Mouse (Mus musculus) forebrain, postnatal 0 days (tissue): ENCODE data around the gene Gm30302. TPM values are rescaled to one million over a fixed set of nuclear protein-coding genes. Genes with fewer than 3 reads are reported as not detected.
"Not testable (repeated sequence)": the region's sequence is repeated elsewhere in the genome, so short reads cannot be mapped to it uniquely, and the experiment has no call there.

Source experiments
- ATAC-seq: fragments of 200-750 bp; cut with Nextera tagmentation; 2 replicates; pipeline ENCODE4 v1.8.0; 2017; ENCODE audit warnings: mild to moderate bottlenecking, moderate library complexity
- DNase-seq: peaks from one replicate; pipeline ENCODE4 v3.0.0-alpha.2; 2015
- H3K27ac ChIP-seq: fragments of 300-500 bp; sonication (generic); 2 replicates; pipeline ENCODE4 v1.5.1; 2014; ENCODE audit warnings: low read depth, mild to moderate bottlenecking, antibody characterized with exemption, low read length, moderate library complexity, mixed read lengths
- H3K27me3 ChIP-seq: fragments of 300-500 bp; sonication (generic); 2 replicates; pipeline ENCODE4 v1.6.1; 2014; ENCODE audit warnings: mild to moderate bottlenecking, low read length, mixed read lengths; ENCODE audit not compliant: insufficient read depth
- H3K36me3 ChIP-seq: fragments of 300-500 bp; sonication (generic); 2 replicates; pipeline ENCODE4 v1.6.1; 2014; ENCODE audit warnings: mild to moderate bottlenecking, moderate library complexity; ENCODE audit not compliant: insufficient read depth
- H3K4me1 ChIP-seq: fragments of 300-500 bp; sonication (generic); 2 replicates; pipeline ENCODE4 v1.6.1; 2014; ENCODE audit warnings: antibody characterized with exemption; ENCODE audit not compliant: insufficient read depth
- H3K4me2 ChIP-seq: fragments of 300-500 bp; sonication (generic); 2 replicates; pipeline ENCODE4 v1.6.1; 2014; ENCODE audit warnings: low read depth, mild to moderate bottlenecking, moderate library complexity
- H3K4me3 ChIP-seq: fragments of 300-500 bp; sonication (generic); 2 replicates; pipeline ENCODE4 v1.5.1; 2014; ENCODE audit warnings: low read depth, low read length, mixed read lengths
- H3K9ac ChIP-seq: fragments of 300-500 bp; sonication (generic); 2 replicates; pipeline ENCODE4 v1.6.1; 2014; ENCODE audit warnings: mild to moderate bottlenecking
- H3K9me3 ChIP-seq: fragments of 300-500 bp; sonication (generic); 2 replicates; pipeline ENCODE4 v1.6.1; 2016; ENCODE audit warnings: low read length
- CTCF ChIP-seq: sonication (generic); IDR thresholded peaks from 2 replicates; pipeline ENCODE4 v1.5.1; 2016; ENCODE audit warnings: antibody characterized with exemption, control low read depth, low read depth
- WGBS: fragments of 180-500 bp; shearing (Covaris S2); extraction: QIAGEN DNeasy Blood & Tissue Kit; methylation state at CpG from one replicate; pipeline ENCODE4 v1.1.7; 2014; 5-methylcytosine and 5-hydroxymethylcytosine counted together
- polyA plus RNA-seq: library from polyadenylated mRNA; unstranded; fragments of >200 nt; fragmentation: Nextera tagmentation; extraction: Ambion mirVana; gene quantifications from 2 replicates; pipeline ENCODE4 v1.2.1, GENCODE M21; 2015
- total RNA-seq: library from RNA; depleted of rRNA; stranded (reverse); fragments of >200 nt; gene quantifications from 2 replicates; pipeline ENCODE4 v1.2.3, GENCODE M21; 2014

Gm30302 gene
- total and polyA plus RNA-seq, 2 experiments from 2014 or later = not detected

GRCm38 (mm10) chr13:49825300-49825699 lies 26.5 kb upstream of the Gm30302 start:
- ATAC-seq = no peak
- TF ChIP-seq CTCF = no peak
- 87% methylated on average over 4 of the region's 4 CpGs for WGBS

GRCm38 (mm10) chr13:49814958-49815357 lies 16.2 kb upstream of the Gm30302 start:
- DNase-seq = no peak
- no peaks in the 10 kb centered on the region for H3K9me3 ChIP-seq
- H3K4me2 ChIP-seq = no peak overlapping the region

More at GRCm38 (mm10) chr13:49825300-49825699, 26.5 kb upstream of the Gm30302 start:
- H3K4me3 ChIP-seq = no peak overlapping the region
- no peaks in the 10 kb centered on the region for H3K9me3 ChIP-seq
- no peaks in the 10 kb centered on the region for H3K4me1 ChIP-seq
- H3K4me2 ChIP-seq = no peak overlapping the region
- no peaks in the 10 kb centered on the region for H3K36me3 ChIP-seq
- DNase-seq = no peak
- no peak overlapping the region for H3K27ac ChIP-seq
- H3K9ac ChIP-seq = no peak overlapping the region
- no peaks in the 10 kb centered on the region for H3K27me3 ChIP-seq

GRCm38 (mm10) chr13:49814420-49814819 lies 15.6 kb upstream of the Gm30302 start:
- WGBS = 93% methylated on average over 4 of the region's 4 CpGs
- ATAC-seq = no peak
- H3K9me3 ChIP-seq = no peaks in the 10 kb centered on the region

More at GRCm38 (mm10) chr13:49814958-49815357, 16.2 kb upstream of the Gm30302 start:
- Histone ChIP-seq H3K9ac (no peak overlapping the region), H3K4me1 (no peaks in the 10 kb centered on the region), H3K27ac (no peak overlapping the region), H3K4me3 (no peak overlapping the region), H3K27me3 (no peaks in the 10 kb centered on the region), H3K36me3 (no peaks in the 10 kb centered on the region)
- 91% methylated on average over 3 of the region's 3 CpGs for whole genome bisulfite sequencing
- no peak for TF ChIP-seq CTCF
- no peak for ATAC-seq

DNA sequence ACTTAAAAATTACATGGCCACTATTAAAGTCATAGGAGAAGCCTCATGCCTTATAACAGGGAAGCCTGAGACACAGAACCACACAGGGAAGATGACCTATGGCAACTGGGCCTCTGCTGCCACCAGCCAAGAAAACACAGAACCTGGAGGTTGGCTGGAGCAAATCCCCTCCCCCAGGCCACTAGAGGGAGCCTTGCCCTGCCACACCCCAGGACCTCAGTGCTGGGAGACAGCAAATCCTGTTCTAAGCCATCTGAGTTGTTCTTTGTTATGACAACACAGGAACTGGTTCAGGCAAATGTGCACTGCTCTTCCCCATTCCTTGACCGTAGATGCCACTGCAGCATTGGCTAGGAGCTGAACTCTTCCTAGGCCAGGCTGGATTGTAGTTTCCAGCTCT lies 8.3 kb upstream of the Gm30302 start:
- no peak overlapping the region for H3K9ac ChIP-seq
- H3K4me1 ChIP-seq = no peaks in the 10 kb centered on the region
- WGBS = 88% methylated on average over 1 of the region's 1 CpGs
- H3K4me2 ChIP-seq = no peak overlapping the region
- no peaks in the 10 kb centered on the region for H3K9me3 ChIP-seq
- no peaks in the 10 kb centered on the region for H3K36me3 ChIP-seq
- H3K27ac ChIP-seq = no peak overlapping the region
- DNase-seq (no peak), ATAC-seq (no peak)
- H3K4me3 ChIP-seq = no peak overlapping the region
- H3K27me3 ChIP-seq = no peaks in the 10 kb centered on the region
- no peak for TF ChIP-seq CTCF

More at GRCm38 (mm10) chr13:49814420-49814819, 15.6 kb upstream of the Gm30302 start:
- DNase-seq = no peak
- no peak overlapping the region for H3K27ac ChIP-seq
- no peak for TF ChIP-seq CTCF
- no peaks in the 10 kb centered on the region for H3K27me3 ChIP-seq
- no peaks in the 10 kb centered on the region for H3K36me3 ChIP-seq
- H3K4me1 ChIP-seq = no peaks in the 10 kb centered on the region
- H3K9ac ChIP-seq = no peak overlapping the region
- H3K4me2 ChIP-seq = no peak overlapping the region
- no peak overlapping the region for H3K4me3 ChIP-seq

- Histone ChIP-seq H3K4me2 (no peak overlapping the region), H3K4me1 (no peaks in the 10 kb centered on the region), H3K27me3 (no peaks in the 10 kb centered on the region), H3K9ac (no peak overlapping the region), H3K4me3 (no peak overlapping the region), H3K9me3 (no peaks in the 10 kb centered on the region), H3K36me3 (no peaks in the 10 kb centered on the region), H3K27ac (no peak overlapping the region)
- 72% methylated on average over 5 of the region's 5 CpGs for WGBS
- DNase-seq (no peak), ATAC-seq (no peak)
- no peak for TF ChIP-seq CTCF
These were observed 10.0 kb downstream of the Gm30302 start for GRCm38 (mm10) chr13:49788563-49789393.

- Histone ChIP-seq H3K27ac (no peak overlapping the region), H3K9me3 (no peaks in the 10 kb centered on the region), H3K9ac (no peak overlapping the region), H3K4me1 (no peaks in the 10 kb centered on the region), H3K4me3 (no peak overlapping the region), H3K36me3 (no peaks in the 10 kb centered on the region), H3K4me2 (no peak overlapping the region), H3K27me3 (no peaks in the 10 kb centered on the region)
- 85% methylated on average over 3 of the region's 3 CpGs for WGBS
- DNase-seq (no peak), ATAC-seq (no peak)
- no peak for TF ChIP-seq CTCF
These were observed 14.9 kb downstream of the Gm30302 start for GRCm38 (mm10) chr13:49783899-49784298.

DNA sequence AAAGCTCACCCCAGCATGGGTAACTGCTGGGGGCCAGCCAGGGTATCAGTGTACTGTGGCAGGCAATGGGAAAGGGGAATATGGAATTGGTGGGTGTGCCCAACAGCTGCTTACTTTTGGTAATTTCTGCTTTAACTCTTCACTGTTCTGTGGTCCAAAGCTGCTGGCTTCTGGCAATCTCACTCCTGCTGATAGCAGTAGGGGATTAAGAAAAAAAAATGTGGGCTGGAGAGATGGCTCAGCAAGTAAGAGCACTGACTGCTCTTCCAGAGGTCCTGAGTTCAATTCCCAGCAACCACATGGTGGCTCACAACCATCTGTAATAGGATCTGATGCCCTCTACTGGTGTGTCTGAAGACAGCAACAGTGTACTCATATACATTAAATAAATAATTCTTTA lies 27.3 kb downstream of the Gm30302 start:
- not testable (repeated sequence) for H3K4me2 ChIP-seq, DNase-seq, H3K27ac ChIP-seq, H3K4me3 ChIP-seq, H3K36me3 ChIP-seq, H3K9me3 ChIP-seq, H3K9ac ChIP-seq, H3K4me1 ChIP-seq, H3K27me3 ChIP-seq, ATAC-seq
